Mouse (Mus musculus): Measurements from ENCODE around the gene Phf21a. TPM values are rescaled to one million over a fixed set of nuclear protein-coding genes. Genes with fewer than 3 reads are reported as not detected.

Phf21a gene
- polyA plus RNA-seq, 1 experiment from 2014 or later = 36.7 TPM

DNA sequence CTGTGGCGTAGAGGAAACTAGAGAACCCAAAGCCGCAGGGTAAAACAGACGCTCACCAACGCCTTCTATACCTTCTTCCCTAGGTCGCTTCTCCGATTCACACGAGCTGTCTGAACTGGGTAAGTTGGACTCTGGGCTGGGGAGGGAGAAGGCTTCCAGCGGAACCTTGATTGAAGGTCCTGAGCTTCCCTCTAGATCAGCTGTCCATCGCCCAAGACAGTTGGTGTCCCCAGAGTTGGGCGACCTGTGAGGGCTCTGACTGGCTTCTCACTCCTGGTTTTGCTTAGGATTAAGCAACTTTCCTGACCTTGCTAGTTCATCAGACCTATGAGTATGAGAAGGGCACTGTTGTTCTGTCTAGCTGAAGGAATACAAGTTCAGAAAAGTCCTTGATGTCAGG, 282.9 kb downstream of the Phf21a start:
- Histone ChIP-seq H3K4me1 (peaks cover 59% of the 10 kb centered on the region), H3K36me3 (peaks cover 39% of the 10 kb centered on the region), H3K4me3 (peak overlapping the region; percentile 69), H3K9me3 (replicated peaks) (no peaks in the 10 kb centered on the region), H3K27me3 (ENCODE audit: low read depth, poor library complexity, severe bottlenecking) (peaks cover 12% of the 10 kb centered on the region), H3K27ac (replicated peaks) (peak overlapping the region; percentile 91)
- no peak for DNase-seq (ENCODE audit: low spot score)
- 12% methylated on average over 10 of the region's 10 CpGs for WGBS

DNA sequence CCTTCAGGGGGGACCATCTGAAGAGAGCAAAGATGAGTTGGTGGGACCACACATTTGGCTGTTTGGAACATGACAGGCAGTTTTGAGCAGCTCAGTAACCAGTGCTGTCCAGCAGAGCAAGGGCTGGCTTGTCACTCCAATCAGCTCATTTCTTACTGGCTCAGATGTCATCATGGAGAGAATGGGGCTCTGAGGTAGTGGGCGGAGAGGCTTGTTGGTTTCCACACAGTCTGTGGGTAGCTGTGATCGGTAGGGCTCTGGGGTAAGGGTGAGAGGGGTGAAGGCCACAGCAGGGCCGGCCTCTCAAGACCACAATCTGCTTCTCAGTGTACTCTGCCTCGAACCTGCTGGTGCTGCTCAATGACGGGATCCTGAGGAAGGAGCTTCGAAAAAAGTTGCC, 283.4 kb downstream of the Phf21a start:
- Histone ChIP-seq H3K4me3 (peak overlapping the region; percentile 69), H3K27me3 (ENCODE audit: low read depth, poor library complexity, severe bottlenecking) (peaks cover 7% of the 10 kb centered on the region), H3K27ac (replicated peaks) (no peak overlapping the region), H3K36me3 (peaks cover 44% of the 10 kb centered on the region), H3K4me1 (peaks cover 59% of the 10 kb centered on the region), H3K9me3 (replicated peaks) (no peaks in the 10 kb centered on the region)
- WGBS = 85% methylated on average over 6 of the region's 6 CpGs
- no peak for DNase-seq (ENCODE audit: low spot score)

DNA sequence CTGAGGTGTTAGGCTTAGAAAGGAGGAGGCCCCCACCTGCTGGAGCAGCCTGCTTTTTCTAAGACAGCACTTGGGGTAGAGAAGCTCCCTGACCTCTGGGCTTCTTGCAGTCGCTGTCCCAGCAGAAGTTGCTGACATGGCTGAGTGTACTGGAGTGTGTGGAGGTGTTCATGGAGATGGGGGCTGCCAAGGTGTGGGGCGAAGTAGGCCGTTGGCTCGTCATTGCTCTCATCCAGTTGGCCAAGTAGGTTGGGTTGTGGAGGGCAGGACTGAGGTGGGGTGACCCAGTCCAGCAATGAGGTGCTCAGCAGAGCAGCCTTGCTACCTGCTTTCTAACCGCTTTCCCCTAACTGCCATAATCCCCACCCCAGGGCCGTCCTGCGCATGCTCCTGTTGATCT, 284.4 kb downstream of the Phf21a start:
- no peaks in the 10 kb centered on the region for H3K27me3 ChIP-seq (ENCODE audit: low read depth, poor library complexity, severe bottlenecking)
- H3K36me3 ChIP-seq = peaks cover 54% of the 10 kb centered on the region
- no peak for DNase-seq (ENCODE audit: low spot score)
- no peaks in the 10 kb centered on the region for H3K9me3 ChIP-seq (replicated peaks)
- H3K4me3 ChIP-seq = 0 out of 2 replicates have a peak overlapping the region, but pooled peaks have one; percentile 7
- WGBS = 91% methylated on average over 7 of the region's 7 CpGs
- H3K27ac ChIP-seq (replicated peaks) = no peak overlapping the region
- H3K4me1 ChIP-seq = peaks cover 49% of the 10 kb centered on the region

DNA sequence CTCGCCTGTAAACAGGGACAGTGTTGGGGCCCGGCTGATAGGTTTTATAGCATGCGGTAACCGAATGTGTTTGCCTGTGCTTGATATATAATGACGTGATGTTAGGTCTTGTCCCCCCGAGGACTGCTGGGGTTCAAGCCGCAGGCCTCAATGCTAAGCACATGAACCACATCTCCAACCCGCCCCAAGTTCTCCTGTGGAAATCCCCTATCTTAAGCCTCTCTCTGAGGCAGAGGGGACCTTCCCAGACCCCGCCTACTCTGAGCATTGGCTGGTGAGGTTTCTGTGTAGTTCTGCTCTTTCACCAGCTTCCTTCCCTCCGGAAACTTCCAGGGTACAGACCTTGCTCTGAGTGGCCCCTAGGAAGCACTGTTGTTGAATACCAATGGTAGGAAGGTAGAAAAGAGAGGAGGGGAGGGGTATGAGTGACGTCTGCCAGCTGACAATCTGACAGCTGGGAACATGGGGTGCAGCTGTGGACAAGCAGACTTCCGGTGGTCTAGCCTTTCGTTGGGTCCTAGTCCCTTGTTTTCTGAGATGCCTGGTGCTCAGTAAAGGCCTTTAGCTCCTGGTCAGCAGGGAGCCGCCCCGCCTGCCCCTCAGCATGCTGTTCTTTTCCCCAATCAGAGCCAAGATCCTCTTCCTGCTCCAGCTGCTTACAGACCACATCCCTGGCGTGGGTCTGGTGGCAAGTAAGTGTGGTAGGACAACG, 287.0 kb downstream of the Phf21a start:
- no peaks in the 10 kb centered on the region for H3K27me3 ChIP-seq (ENCODE audit: low read depth, poor library complexity, severe bottlenecking)
- no peak overlapping the region for H3K4me3 ChIP-seq
- peaks cover 26% of the 10 kb centered on the region for H3K4me1 ChIP-seq
- H3K27ac ChIP-seq (replicated peaks) = no peak overlapping the region
- DNase-seq (ENCODE audit: low spot score) = no peak
- H3K9me3 ChIP-seq (replicated peaks) = no peaks in the 10 kb centered on the region
- peaks cover 80% of the 10 kb centered on the region for H3K36me3 ChIP-seq
- 84% methylated on average over 17 of the region's 17 CpGs for WGBS

DNA sequence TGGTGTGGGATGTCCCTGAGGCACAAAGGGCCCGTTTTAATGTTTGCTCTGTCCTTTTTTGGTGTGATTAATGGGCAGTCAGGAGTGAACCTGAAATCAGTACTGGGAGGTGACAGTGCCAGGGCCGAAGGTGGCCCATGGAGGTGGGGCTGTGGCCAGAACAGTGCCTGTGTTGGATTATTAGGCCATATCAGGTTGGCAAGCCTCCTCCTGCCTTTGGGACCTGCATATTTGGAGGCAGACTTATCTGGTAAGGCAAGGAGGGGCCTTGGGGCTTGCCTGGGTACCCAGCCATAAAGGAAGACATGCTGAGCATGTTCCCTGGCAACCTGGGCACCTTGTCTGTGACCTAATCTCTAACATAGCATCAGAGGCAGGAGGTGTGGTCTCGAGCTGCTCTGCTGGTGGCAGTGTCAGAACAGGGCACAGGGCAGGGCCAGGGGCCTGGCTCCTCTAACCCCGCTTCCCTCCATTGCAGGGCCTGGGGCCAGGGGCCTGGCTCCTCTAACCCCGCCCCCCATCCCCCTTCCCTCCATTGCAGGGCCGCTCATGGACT, 287.7 kb downstream of the Phf21a start:
- DNase-seq (ENCODE audit: low spot score) = no peak
- H3K4me1 ChIP-seq = peaks cover 22% of the 10 kb centered on the region
- no peaks in the 10 kb centered on the region for H3K9me3 ChIP-seq (replicated peaks)
- no peak overlapping the region for H3K27ac ChIP-seq (replicated peaks)
- no peak overlapping the region for H3K4me3 ChIP-seq
- 78% methylated on average over 6 of the region's 6 CpGs for WGBS
- no peaks in the 10 kb centered on the region for H3K27me3 ChIP-seq (ENCODE audit: low read depth, poor library complexity, severe bottlenecking)
- H3K36me3 ChIP-seq = peaks cover 87% of the 10 kb centered on the region

DNA sequence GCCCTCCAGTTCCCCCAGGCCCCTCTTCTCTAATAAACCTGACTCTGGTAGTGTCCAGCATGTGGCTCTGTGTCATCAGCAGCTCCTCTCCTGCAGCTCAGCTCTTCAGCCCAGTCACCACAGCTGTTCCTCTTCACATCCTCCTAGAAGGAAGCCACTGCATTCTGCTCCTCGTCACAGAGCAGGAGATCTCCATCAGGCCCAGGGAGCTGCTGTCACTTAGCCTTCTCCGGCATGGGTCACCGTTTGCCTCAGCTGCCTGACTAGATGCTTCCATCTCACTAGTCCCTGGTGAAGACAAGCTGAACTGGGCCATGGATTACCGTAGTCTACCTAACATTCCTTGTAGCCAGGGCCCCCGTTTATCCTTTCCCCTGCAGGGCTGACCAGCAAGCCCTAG, 288.2 kb downstream of the Phf21a start:
- Histone ChIP-seq H3K9me3 (replicated peaks) (no peaks in the 10 kb centered on the region), H3K27ac (replicated peaks) (no peak overlapping the region), H3K36me3 (peaks cover 92% of the 10 kb centered on the region), H3K4me1 (peaks cover 16% of the 10 kb centered on the region), H3K4me3 (no peak overlapping the region), H3K27me3 (ENCODE audit: low read depth, poor library complexity, severe bottlenecking) (no peaks in the 10 kb centered on the region)
- 85% methylated on average over 5 of the region's 5 CpGs for WGBS
- DNase-seq (ENCODE audit: low spot score) = no peak

DNA sequence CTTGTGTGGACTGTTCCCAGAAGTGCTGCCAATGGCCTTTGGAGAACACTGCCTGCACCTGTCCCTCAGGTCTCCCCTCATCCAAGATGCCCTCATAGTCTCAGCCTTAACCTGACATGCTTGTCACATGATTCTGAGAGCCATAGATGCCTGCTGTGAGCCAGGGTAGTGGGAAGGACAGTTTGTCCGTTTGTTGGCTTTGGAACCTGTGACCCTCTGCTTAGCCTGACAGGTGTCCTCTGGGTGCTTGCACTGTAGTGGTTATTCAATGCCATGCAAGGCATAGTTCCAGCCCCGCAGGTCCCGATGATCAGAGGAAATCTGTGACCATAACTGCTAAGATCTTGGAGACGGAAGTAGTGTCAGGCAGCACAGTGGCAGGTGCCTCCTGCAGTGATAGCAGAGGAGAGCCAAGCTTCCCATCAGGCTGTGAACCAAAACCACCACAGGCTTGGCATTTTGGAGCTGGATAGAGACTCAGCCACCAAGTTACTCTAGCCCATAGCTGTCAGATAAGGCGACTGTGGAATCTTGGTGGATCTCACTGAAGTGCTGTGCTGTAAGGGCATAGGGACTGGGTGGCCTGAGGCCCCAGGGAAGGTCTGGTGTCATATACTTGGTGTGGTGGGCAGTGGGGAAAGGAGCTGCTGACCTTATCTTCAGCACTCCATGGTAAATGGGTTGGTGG, 289.1 kb downstream of the Phf21a start, which contains the start of gene 1700029I15Rik:
Gene 1700029I15Rik (plus strand): TSS at position 638 of the 688 bp plus-strand sequence.
- H3K27me3 ChIP-seq (ENCODE audit: low read depth, poor library complexity, severe bottlenecking) = no peaks in the 10 kb centered on the region
- no peak for DNase-seq (ENCODE audit: low spot score)
- peaks cover 100% of the 10 kb centered on the region for H3K36me3 ChIP-seq
- no peak within 1 kb of the TSS for H3K4me3 ChIP-seq
- H3K9me3 ChIP-seq (replicated peaks) = no peaks in the 10 kb centered on the region
- 91% methylated on average over 5 of the region's 5 CpGs for WGBS
- peaks cover 11% of the 10 kb centered on the region for H3K4me1 ChIP-seq
- H3K27ac ChIP-seq (replicated peaks) = no peak within 1 kb of the TSS

DNA sequence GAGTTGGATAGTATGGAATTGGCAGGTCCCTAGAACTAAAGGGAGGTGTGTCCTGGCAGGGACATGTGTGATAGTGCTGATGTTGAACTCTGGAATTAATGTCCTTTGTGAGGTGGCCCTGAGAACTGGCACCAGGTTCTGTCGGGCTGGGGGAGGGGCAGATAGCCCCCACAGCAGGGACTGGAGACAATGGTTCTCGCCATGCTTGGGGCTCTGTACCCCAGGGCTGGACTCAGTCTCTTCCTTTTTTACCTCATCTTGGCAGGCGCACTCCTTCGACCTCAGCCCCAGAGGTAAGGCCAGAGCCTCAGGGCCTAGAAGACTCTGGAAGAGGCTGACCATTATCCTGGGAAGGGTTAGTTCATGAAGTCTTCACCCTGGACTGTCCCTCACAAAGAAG, 289.8 kb downstream of the Phf21a start:
- Histone ChIP-seq H3K36me3 (peaks cover 100% of the 10 kb centered on the region), H3K4me3 (no peak overlapping the region), H3K27me3 (ENCODE audit: low read depth, poor library complexity, severe bottlenecking) (no peaks in the 10 kb centered on the region), H3K9me3 (replicated peaks) (no peaks in the 10 kb centered on the region), H3K27ac (replicated peaks) (no peak overlapping the region), H3K4me1 (peaks cover 17% of the 10 kb centered on the region)
- no peak for DNase-seq (ENCODE audit: low spot score)
- WGBS = 89% methylated on average over 4 of the region's 4 CpGs

DNA sequence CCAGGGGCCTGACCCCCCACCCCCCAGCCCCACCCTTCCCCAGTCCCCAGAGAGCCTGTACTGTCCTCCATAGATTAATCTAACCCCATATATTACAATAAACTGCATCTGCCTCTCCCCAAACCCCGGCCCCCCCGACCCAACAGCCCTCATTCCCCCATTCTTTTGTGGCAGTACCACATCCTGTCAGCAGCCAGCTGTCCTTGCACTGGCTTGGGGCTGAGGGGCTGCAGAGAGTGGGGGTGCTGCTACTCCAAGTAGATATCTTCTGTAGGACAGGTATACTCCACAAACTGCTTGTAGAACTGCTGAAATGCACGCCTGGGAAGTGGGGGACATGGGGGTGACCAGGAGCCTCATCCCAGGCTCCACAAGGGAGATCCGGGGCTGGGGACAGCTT, 291.2 kb downstream of the Phf21a start:
- H3K4me3 ChIP-seq = no peak overlapping the region
- H3K9me3 ChIP-seq (replicated peaks) = no peaks in the 10 kb centered on the region
- H3K27me3 ChIP-seq (ENCODE audit: low read depth, poor library complexity, severe bottlenecking) = no peaks in the 10 kb centered on the region; the same call in 1 of the 2 replicates
- WGBS = 81% methylated on average over 4 of the region's 4 CpGs
- no peak for DNase-seq (ENCODE audit: low spot score)
- no peak overlapping the region for H3K27ac ChIP-seq (replicated peaks)
- H3K36me3 ChIP-seq = peaks cover 91% of the 10 kb centered on the region
- peaks cover 30% of the 10 kb centered on the region for H3K4me1 ChIP-seq

DNA sequence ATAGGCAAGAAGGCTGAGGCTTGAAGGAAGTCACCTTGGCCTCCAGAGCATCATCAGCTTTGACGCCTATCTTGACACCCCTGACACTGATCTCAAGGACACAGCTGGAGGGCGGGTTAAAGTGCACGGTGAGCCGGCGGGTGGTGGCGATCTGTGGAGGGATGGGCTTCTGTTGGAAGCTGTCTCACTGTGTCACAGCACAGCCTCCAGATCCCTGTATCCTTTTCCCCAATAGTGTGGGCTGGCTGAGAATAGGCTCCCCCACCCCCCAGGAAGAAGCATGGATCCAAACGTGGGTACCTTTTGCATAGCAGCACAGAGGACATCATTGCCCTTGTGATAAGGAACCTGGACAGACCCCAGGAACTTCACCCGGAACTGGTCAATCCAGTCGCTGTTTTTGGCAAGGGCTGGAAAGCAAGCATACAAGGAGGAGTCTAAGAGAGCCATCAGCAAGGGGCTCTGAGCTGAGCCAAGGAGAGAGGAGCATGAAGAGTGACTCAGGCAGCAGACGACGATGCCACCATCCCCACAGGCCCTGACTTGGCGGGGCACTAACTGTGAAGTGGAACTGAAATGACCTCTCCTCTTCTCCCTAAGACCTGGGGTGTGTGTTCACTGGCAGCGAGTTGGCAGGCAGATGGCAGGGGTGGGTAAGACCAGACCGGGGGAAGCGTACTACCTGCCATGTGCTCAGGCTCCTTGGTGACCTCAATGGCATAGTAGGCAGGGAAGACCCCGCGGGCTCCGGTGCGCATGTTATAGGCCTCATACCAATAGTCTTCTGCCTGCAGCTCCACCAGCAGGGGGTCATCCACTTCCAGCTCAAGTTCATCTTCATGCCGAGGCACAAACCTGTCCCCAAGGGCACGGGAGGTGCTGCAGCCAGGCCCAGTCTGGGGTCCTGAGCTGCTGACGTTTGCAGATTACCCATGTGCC, 292.5 kb downstream of the Phf21a start:
- Histone ChIP-seq H3K27ac (replicated peaks) (no peak overlapping the region), H3K27me3 (ENCODE audit: low read depth, poor library complexity, severe bottlenecking) (no peaks in the 10 kb centered on the region; the same call in 1 of the 2 replicates), H3K4me1 (peaks cover 42% of the 10 kb centered on the region), H3K9me3 (replicated peaks) (no peaks in the 10 kb centered on the region), H3K36me3 (peaks cover 78% of the 10 kb centered on the region), H3K4me3 (no peak overlapping the region)
- no peak for DNase-seq (ENCODE audit: low spot score)
- 88% methylated on average over 22 of the region's 22 CpGs for WGBS

DNA sequence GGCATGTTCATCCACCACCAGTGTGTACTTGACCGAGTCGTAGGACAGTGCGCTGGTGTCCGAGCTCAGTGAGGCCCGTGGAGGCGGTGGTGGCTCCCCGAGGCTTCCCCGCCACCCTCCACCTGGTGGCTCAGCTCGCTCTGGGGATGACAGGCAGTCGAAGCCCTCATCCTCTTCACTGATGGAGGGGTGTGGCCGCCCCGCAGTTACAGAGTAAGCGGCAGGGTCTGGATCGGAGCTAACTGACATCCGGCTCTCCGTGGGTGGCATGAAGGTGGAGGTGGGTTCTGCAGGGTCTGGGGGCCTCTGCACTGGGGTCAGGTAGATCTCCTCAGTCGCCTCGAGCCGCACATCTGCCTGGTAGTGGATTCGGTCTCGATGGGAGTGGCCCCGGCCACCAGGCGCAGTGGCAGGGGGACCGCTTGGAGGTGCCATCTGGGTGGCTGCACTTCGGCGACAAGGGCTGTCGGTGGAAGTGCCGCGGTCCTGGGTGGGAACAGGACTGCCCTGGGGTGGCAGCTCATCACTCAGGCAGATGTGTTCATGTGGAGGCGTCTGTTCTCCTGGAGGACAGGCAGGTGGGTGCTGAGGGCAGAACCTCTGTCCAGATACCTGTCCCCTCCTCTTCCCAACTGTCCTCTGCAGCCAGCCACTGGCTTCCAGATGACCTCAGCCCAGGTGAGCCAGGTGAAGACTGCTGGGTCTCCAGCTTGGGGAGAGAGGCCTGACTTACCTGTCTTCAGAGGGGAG, 294.1 kb downstream of the Phf21a start:
- H3K4me3 ChIP-seq = peak overlapping the region; percentile 66; the same call in 1 of the 2 replicates
- WGBS = 92% methylated on average over 30 of the region's 30 CpGs
- H3K36me3 ChIP-seq = peaks cover 62% of the 10 kb centered on the region
- peaks cover 50% of the 10 kb centered on the region for H3K4me1 ChIP-seq
- H3K9me3 ChIP-seq (replicated peaks) = no peaks in the 10 kb centered on the region
- peak overlapping the region; percentile 93 for H3K27ac ChIP-seq (replicated peaks)
- DNase-seq (ENCODE audit: low spot score) = no peak
- peaks cover 10% of the 10 kb centered on the region for H3K27me3 ChIP-seq (ENCODE audit: low read depth, poor library complexity, severe bottlenecking)

DNA sequence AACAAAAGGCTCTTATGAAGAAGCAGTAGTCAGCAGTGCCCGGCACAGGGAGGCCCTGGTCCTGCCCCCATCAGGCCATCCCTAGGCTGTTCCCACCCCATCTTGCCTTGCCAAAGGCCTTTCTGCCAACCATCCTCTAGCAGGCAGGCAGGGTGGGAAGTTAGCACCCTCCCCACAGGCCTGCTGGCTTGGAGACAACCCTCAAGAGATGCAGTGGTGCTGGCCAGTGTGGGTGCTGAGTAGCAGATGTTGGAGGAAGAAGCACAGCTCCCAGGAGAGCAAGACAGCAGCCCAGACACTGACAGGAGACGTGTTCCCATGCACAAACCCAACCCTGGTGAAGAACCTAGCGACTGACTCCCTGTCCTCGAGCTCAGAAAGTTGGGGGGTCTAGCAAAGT, 294.7 kb downstream of the Phf21a start:
- Histone ChIP-seq H3K9me3 (replicated peaks) (no peaks in the 10 kb centered on the region), H3K4me3 (peak overlapping the region; percentile 66), H3K27ac (replicated peaks) (peak overlapping the region; percentile 93), H3K27me3 (ENCODE audit: low read depth, poor library complexity, severe bottlenecking) (peaks cover 10% of the 10 kb centered on the region), H3K4me1 (peaks cover 57% of the 10 kb centered on the region), H3K36me3 (peaks cover 55% of the 10 kb centered on the region)
- DNase-seq (ENCODE audit: low spot score) = no peak
- WGBS = 89% methylated on average over 4 of the region's 4 CpGs

Data from midbrain, embryonic 10.5 days (tissue).